Mouse (Mus musculus) inflammation-experienced regulatory T-cells, adult 6 months (primary cell): ENCODE results near the gene Osbpl5. TPM values are rescaled to one million over a fixed set of nuclear protein-coding genes. Genes with fewer than 3 reads are reported as not detected.
A peak's percentile ranks its signal among the peaks of the same experiment; 100 is the strongest.

Experiments used
- ATAC-seq: one replicate; pipeline ENCODE4 v1.8.0; 2017
- polyA plus RNA-seq, 3 experiments: library from polyadenylated mRNA; unstranded; fragments of 100-300 nt; shearing (Covaris generic); gene quantifications; one replicate each; pipeline ENCODE4 v1.2.1; 2017

Gene Osbpl5
- polyA plus RNA-seq, 3 experiments from 2014 or later: 19.0 to 34.0 (median 31.8) TPM

GRCm38 (mm10) chr7:143753990-143754715 lies 2.6 kb downstream of the Osbpl5 start:
- no peak for ATAC-seq

DNA sequence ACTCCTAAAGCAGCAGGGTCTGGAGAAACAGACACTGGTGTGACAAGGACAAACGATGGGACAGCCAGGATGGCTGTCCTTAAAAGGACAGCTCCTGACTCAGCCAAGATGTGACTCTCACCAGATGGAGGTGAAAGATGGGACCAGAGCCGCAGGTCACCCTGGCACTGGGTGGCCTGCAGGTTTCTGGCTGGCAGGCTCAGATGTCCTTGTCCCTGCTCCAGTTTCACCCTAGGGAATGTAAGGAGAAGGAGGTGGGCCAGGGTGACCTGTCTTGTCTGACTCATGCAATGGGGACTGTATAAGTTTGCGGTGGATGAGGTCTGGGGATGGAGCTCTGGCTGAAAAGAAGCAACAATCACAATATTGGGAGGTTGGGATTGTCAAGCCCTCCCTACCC lies 4.2 kb downstream of the Osbpl5 start:
- no peak for ATAC-seq

- no peak for ATAC-seq
Observed at GRCm38 (mm10) chr7:143752056-143752455, 4.7 kb downstream of the Osbpl5 start.

DNA sequence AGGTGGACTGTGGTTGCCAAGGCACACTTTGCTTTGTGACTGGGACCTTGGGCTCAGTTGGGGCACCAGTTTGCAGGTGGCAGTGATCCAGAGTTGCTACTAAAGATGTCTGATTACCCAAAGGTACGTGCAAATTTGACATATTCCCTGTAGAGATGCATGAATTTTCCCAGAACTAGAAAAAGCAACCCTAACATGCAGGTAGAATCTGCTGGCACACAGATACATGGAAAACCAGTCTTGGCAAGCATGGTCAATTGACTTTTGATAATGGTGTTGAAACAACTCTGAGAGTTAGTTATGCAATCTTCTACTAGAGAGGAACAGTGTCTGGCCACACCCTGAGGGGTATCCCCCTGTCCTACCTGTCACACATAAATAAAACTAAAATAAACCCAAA lies 5.4 kb downstream of the Osbpl5 start:
- no peak for ATAC-seq

- ATAC-seq: no peak
Observed at GRCm38 (mm10) chr7:143749045-143749444, 7.7 kb downstream of the Osbpl5 start.

- peak; percentile 84 for ATAC-seq
Observed at GRCm38 (mm10) chr7:143748041-143748868, 8.5 kb downstream of the Osbpl5 start.

DNA sequence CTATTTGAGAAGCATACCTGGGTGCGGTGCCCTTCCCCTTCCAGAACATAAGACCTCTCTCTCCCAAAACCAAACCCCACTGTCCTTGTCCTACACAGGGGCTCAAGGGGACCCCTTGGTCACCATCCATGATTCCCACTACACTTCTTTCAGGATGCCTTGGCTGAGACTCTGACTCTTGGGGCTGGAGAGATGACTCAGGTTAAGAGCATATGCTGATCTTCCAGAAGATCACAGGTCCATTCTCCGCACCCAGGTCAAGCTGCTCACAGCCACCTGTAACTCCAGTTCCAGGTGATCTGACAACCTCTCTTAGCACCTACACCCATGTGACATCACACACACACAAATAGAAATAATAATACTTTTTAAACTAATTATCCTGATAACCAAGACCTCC lies 16.1 kb downstream of the Osbpl5 start:
- no peak for ATAC-seq

DNA sequence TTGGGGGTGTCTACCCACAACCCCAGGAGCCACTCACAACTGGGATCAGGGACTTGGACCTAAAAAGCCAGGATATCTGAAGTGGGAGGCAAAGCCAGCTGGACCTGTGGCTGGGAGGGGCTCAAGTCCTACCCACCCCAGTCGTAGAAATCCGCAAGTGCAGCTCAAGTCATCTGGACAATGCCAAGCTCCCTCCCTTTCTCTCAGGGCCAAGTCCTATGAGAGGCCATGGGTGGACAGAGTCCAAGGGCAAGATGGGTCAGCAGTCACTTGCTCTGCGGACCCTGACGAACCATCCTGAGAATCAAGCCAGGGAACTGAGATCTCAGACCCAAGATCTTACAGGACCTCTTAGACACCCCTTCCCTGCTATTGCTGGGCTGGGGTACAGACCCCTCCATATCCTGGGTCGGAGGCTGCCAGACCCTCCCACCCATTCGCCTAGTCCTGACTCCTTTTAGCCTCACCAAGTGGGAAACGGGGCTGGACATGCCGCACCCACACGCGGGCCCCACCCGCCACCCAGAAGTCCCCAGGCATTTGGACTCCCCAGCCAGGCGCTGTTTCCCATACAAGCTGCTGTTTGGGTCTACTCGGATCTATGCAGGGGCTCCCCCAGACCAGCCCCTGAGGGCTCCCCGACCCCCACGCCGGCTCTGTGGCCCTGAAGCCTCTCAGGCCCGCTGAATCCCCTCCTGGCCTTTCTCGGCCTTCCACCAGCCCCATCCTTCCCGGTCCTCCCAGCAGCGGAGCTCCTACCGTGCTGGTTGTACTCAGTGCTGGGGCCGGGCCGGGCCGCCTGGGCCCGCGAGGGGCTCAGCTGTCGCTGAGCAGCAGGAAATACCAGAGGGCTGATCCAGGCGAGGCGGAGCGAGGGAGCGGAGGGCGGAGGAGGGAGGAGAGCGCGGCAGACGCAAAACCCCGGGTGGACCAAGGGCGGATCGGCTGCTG lies 17.0 kb downstream of the Osbpl5 start:
- ATAC-seq: peak; percentile 94

GRCm38 (mm10) chr7:143738601-143739006 lies 18.2 kb downstream of the Osbpl5 start:
- no peak for ATAC-seq

DNA sequence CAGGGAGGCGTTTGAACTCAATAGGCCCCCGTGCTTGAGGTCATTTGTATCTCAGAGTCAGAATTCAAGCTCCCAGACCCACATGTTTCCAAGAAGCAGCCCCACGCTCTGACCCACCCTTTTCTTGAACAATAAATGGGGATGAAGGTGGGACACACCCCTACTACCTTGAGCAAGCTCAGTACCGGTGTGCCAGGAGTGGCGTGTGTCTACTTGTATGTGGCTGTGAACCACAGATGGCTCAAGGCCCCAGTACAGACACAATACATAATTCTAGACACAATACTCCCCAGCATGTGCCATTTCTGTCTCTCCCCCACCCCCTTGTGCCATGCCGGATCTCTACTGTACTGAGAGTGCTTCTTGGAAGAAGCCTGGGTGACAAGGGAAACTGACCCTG lies 18.6 kb downstream of the Osbpl5 start:
- no peak for ATAC-seq

DNA sequence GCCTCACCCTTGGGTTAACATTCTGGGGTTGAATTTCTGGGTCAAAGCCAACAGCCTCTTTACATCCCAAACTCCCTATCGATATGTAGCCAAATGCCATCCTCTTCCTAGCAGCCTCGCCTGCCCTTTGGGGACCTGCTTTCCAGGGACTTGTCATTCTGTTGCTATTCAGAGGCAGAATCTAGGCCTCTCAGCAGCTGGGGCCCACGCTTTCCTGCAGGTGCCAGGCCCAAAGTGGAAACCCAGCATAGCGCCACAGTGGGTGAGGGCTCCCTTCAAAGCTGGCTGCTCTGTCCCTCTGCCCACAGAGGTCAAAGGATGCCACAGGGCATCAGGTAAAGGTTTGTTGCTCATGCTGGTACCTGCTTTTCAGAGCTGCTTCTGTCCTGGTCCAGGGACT lies 23.0 kb downstream of the Osbpl5 start:
- no peak for ATAC-seq

GRCm38 (mm10) chr7:143729886-143730285 lies 26.9 kb downstream of the Osbpl5 start:
- no peak for ATAC-seq

DNA sequence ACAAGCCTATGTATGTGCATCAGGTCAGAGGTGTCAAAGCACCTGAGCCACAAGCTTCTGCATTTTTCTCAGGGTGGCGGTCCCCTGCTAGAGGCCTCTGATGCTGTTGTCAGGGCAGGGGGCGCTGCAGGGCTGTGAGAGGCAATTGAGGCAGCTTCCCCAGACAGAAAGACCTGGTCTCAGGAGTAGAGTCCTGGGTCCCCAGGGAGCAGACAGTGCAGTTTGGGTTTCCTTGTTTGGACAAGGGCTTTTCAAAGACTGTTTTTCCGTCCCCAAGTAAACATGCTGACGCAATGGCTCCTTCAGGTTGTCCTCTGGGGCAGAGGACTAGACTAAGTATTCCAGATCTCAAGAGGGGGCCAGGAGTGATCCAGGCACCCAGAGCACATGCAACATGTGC lies 30.4 kb downstream of the Osbpl5 start:
- ATAC-seq: no peak

DNA sequence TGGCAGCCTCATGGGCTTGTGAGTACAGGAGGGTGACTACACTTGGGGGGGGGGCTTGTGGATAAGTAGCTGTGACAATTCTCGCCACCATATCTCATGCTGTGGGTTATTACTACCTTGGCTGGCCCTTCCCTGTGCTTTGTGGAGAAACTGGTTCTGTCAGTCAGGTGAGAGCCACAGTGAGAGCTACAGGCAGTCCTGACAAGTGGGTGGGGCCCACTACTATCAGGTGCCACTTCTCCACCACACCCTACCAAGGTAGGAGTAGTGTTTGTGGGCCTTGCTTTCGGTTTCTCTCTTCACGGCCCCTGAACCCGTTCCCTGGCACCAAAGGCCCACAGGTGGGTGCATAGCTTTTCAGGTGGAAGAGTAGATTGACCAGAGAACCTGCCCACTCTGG lies 32.9 kb downstream of the Osbpl5 start:
- no peak for ATAC-seq

DNA sequence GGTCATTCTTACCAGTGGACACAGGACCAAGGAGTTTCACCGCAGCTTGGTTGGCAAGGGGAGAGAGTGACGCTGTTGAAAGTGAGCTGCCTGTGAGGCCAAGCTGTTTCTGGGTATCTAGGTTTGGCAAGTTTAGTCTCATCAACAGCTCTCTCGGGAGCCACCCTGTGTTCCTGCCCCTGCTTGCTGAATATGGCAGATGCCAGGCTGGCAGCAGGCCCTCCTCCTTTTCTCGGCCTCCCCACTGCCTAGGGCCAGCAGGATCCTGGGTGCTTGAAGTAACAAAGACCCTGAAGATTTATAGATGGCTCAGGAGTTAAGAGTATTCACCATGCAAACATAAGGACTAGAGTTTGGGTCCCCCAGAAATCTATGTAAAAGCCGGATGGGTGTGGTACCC lies 34.1 kb downstream of the Osbpl5 start:
- no peak for ATAC-seq

DNA sequence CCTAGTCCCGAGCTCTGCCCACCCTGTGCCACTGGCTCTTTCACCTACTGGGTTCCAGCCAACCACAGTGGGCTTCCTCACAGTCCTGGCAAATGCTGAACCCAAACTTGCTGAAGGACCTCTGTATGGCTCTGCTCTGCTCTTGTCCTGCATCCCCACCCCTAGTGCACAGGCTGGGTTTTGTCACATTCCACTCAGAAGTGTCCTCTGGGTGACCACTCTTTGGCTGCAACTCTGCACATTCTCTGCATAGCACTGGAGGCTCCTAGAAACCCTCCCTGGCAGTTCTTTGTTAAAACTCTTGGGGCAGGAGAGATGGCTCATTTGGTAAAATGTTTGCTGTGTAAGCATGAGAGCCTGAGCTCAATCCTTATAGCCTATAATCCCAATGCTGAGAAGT lies 39.0 kb downstream of the Osbpl5 start:
- ATAC-seq: no peak

DNA sequence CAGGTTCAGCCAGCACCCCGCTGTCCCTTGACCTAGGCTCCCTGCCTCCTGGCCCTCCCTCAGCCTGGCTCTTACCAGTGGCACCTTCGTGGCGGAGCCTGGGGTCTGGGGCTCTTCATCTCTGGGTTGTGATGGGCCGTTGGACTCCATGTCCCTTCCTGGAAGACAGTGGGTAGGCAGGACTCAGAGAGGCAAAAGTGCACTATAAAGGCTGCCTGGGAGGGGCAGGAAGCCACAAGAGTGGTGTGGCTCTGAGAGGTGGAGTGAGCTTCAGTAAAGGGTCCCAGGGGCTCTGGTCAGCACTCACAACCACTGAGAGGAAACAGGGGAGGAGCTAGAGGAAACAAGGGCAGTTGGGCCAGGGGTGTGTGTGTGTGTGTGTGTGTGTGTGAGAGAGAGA lies 43.4 kb downstream of the Osbpl5 start:
- ATAC-seq: peak; percentile 23

GRCm38 (mm10) chr7:143712771-143713348 lies 43.9 kb downstream of the Osbpl5 start:
- peak; percentile 95 for ATAC-seq

- ATAC-seq: no peak
Observed at GRCm38 (mm10) chr7:143712023-143712422, 44.8 kb downstream of the Osbpl5 start.

GRCm38 (mm10) chr7:143711381-143711780 lies 45.4 kb downstream of the Osbpl5 start:
- ATAC-seq: no peak

DNA sequence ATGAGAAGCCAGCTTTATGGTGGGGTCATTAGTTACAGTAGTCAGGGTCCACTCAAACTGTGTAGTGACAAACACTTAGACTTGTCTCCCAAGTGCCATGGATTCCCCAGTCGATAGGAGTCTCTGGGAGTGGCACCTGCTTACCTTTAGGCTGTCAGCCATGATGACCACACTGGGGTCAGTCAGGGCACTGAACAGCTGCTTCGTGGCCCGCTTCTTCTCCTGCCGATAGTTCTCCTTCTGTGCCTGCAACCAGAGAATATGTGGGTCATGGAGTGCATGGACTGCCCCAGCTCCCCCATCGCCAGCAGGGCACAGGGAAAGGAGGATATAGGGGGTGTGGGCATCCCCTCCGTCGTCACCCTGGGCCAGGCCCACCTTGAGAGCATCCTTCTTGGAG lies 47.4 kb downstream of the Osbpl5 start:
- no peak for ATAC-seq

GRCm38 (mm10) chr7:143706697-143707438 lies 49.9 kb downstream of the Osbpl5 start:
- peak; percentile 92 for ATAC-seq
